Mouse (Mus musculus) ES-Bruce4 (cell line): ENCODE data around the gene Klb. TPM values are rescaled to one million over a fixed set of nuclear protein-coding genes. Genes with fewer than 3 reads are reported as not detected.

Experiments used
- H3K27ac ChIP-seq: 2 replicates; pipeline ENCODE4 v1.5.1; 2012; ENCODE audit warnings: low read length, inconsistent platforms; ENCODE audit not compliant: insufficient read depth
- H3K27me3 ChIP-seq: 2 replicates; pipeline ENCODE4 v1.6.1; 2012; ENCODE audit warnings: mild to moderate bottlenecking, low read length, inconsistent platforms; ENCODE audit not compliant: control insufficient read depth, poor library complexity, insufficient read depth, severe bottlenecking
- H3K36me3 ChIP-seq: 2 replicates; pipeline ENCODE4 v1.6.1; 2012; ENCODE audit warnings: inconsistent platforms, mild to moderate bottlenecking, low read length, moderate library complexity; ENCODE audit not compliant: control insufficient read depth, poor library complexity, insufficient read depth, severe bottlenecking
- H3K4me1 ChIP-seq: one replicate; pipeline ENCODE4 v1.8.1; 2011; ENCODE audit warnings: low read length; ENCODE audit not compliant: control insufficient read depth, insufficient read depth
- H3K4me3 ChIP-seq: 2 replicates; pipeline ENCODE4 v1.5.1; 2011; ENCODE audit warnings: low read depth, mild to moderate bottlenecking, low read length
- H3K9ac ChIP-seq: 2 replicates; pipeline ENCODE4 v1.6.1; 2012; ENCODE audit warnings: low read depth, mild to moderate bottlenecking, inconsistent platforms; ENCODE audit not compliant: poor library complexity, severe bottlenecking
- H3K9me3 ChIP-seq: replicated peaks from 2 replicates; pipeline ENCODE4 v1.6.1; 2012; ENCODE audit warnings: mild to moderate bottlenecking, low read length, inconsistent platforms; ENCODE audit not compliant: control insufficient read depth, poor library complexity, insufficient read depth, severe bottlenecking
- CTCF ChIP-seq: IDR thresholded peaks from one replicate; pipeline ENCODE4 v1.8.1; 2011; ENCODE audit warnings: low read depth, low read length
- EP300 ChIP-seq: IDR thresholded peaks from 2 replicates; pipeline ENCODE4 v1.6.1; 2011; ENCODE audit warnings: low read depth, low read length; ENCODE audit not compliant: insufficient read depth
- POLR2A ChIP-seq: IDR thresholded peaks from one replicate; pipeline ENCODE4 v1.8.1; 2011; ENCODE audit warnings: low read length; ENCODE audit not compliant: insufficient read depth
- polyA plus RNA-seq: library from polyadenylated mRNA; stranded (reverse); fragments of >200 nt; gene quantifications from 2 replicates; pipeline ENCODE4 v1.2.4, GENCODE M21; 2011; ENCODE audit warnings: low read depth; ENCODE audit not compliant: missing spikeins, insufficient read depth, insufficient read length

Gene Klb
- polyA plus RNA-seq, 1 experiment = not detected

- Histone ChIP-seq H3K27ac (no peak overlapping the region), H3K27me3 (no peaks in the 10 kb centered on the region)
Observed at GRCm38 (mm10) chr5:65334788-65335187, 13.3 kb upstream of the Klb start.

GRCm38 (mm10) chr5:65335298-65336074 lies 12.6 kb upstream of the Klb start, which contains the start of gene Rfc1:
Rfc1 (minus strand) TSS chr5:65335670.
- H3K36me3 ChIP-seq = no peaks in the 10 kb centered on the region
- H3K27ac ChIP-seq = peak within 1 kb of the TSS; percentile 49
- H3K27me3 ChIP-seq = no peaks in the 10 kb centered on the region
- H3K9ac ChIP-seq = peak within 1 kb of the TSS; percentile 90
- no peak for TF ChIP-seq CTCF
- peak; percentile 71 for TF ChIP-seq POLR2A
- 0 out of 2 replicates have a peak, but pooled peaks have one; percentile 21 for TF ChIP-seq EP300
- no peaks in the 10 kb centered on the region for H3K4me1 ChIP-seq
- H3K9me3 ChIP-seq = no peaks in the 10 kb centered on the region
- peak within 1 kb of the TSS; percentile 88 for H3K4me3 ChIP-seq

More at GRCm38 (mm10) chr5:65334788-65335187, 13.3 kb upstream of the Klb start:
- Histone ChIP-seq H3K9me3 (no peaks in the 10 kb centered on the region), H3K36me3 (no peaks in the 10 kb centered on the region), H3K9ac (peak overlapping the region; percentile 90), H3K4me1 (no peaks in the 10 kb centered on the region), H3K4me3 (peak overlapping the region; percentile 88)
- TF ChIP-seq CTCF = no peak
- TF ChIP-seq POLR2A = no peak
- no peak for TF ChIP-seq EP300

- H3K9ac ChIP-seq = peak overlapping the region; percentile 90
- no peaks in the 10 kb centered on the region for H3K36me3 ChIP-seq
- no peaks in the 10 kb centered on the region for H3K9me3 ChIP-seq
- peak overlapping the region; percentile 49 for H3K27ac ChIP-seq
- peak overlapping the region; percentile 21; the same call in 1 of the 2 replicates for H3K4me3 ChIP-seq
- H3K4me1 ChIP-seq = no peaks in the 10 kb centered on the region
- TF ChIP-seq CTCF (no peak), EP300 (no peak), POLR2A (no peak)
- no peaks in the 10 kb centered on the region for H3K27me3 ChIP-seq
Observed at GRCm38 (mm10) chr5:65336075-65336355, 12.1 kb upstream of the Klb start.

- Histone ChIP-seq H3K9me3 (no peaks in the 10 kb centered on the region), H3K36me3 (no peaks in the 10 kb centered on the region), H3K4me1 (no peaks in the 10 kb centered on the region), H3K27me3 (no peaks in the 10 kb centered on the region), H3K9ac (no peak overlapping the region), H3K4me3 (no peak overlapping the region), H3K27ac (no peak overlapping the region)
- TF ChIP-seq CTCF (peak; percentile 60), POLR2A (no peak)
Observed at GRCm38 (mm10) chr5:65338394-65338793, 9.7 kb upstream of the Klb start.

DNA sequence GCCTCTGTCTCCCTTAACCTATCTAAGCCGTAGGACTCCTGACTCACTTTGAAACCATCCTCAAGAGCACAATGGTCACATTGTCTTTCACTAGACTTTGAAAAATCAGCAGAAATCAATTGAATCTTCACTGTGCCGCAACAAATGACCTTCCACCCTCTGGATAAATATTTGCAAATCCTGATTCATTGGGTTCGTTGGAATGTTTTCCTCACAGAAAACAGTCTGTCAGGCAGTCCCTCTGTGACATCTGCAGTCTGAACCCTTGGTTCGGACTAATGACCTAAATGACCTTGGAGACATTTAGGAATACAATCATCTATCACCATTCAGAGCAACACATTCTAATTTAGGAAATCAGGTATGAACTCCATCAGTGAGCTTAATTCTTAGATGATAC lies 7.9 kb upstream of the Klb start:
- no peak for TF ChIP-seq CTCF
- TF ChIP-seq EP300 = no peak
- no peak for TF ChIP-seq POLR2A
- no peaks in the 10 kb centered on the region for H3K36me3 ChIP-seq
- H3K27ac ChIP-seq = no peak overlapping the region
- H3K9me3 ChIP-seq = no peaks in the 10 kb centered on the region
- no peak overlapping the region for H3K4me3 ChIP-seq
- H3K4me1 ChIP-seq = no peaks in the 10 kb centered on the region
- H3K9ac ChIP-seq = no peak overlapping the region
- no peaks in the 10 kb centered on the region for H3K27me3 ChIP-seq

DNA sequence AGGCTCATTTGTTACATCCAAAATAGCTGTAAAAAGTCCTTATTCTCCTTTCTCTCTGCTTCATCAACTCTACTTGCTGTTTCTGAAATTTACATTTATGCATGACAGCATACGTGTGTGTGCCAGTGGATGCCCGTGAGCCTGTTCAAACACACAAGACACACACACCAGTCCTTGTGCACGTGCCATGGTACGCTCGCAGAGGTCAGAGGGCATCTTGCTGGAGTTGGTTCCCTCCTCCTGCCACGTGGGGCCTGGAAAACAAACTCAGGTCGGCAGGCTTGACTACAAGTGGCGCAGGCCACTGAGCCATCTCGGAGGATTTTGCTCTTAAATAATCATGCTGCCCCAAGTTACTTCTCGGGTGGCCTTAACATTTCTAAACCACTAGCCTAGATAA lies 2.4 kb downstream of the Klb start:
- Histone ChIP-seq H3K9ac (no peak overlapping the region), H3K27me3 (no peaks in the 10 kb centered on the region; the same call in 1 of the 2 replicates), H3K36me3 (no peaks in the 10 kb centered on the region), H3K9me3 (no peaks in the 10 kb centered on the region), H3K4me3 (no peak overlapping the region), H3K4me1 (no peaks in the 10 kb centered on the region), H3K27ac (no peak overlapping the region)
- TF ChIP-seq CTCF (no peak), EP300 (no peak), POLR2A (no peak)
